Mouse (Mus musculus) midbrain, embryonic 12.5 days (tissue): ENCODE measurements around the gene Mrpl51. TPM values are rescaled to one million over a fixed set of nuclear protein-coding genes. Genes with fewer than 3 reads are reported as not detected.

Source experiments
- ATAC-seq: fragments of 200-750 bp; cut with Nextera tagmentation; 2 replicates; pipeline ENCODE4 v1.8.0; 2017; ENCODE audit warnings: low read depth, moderate TSS enrichment, moderate library complexity; ENCODE audit not compliant: low FRiP score
- H3K27ac ChIP-seq: fragments of 300-500 bp; sonication (generic); replicated peaks from 2 replicates; pipeline ENCODE4 v1.5.1; 2016; ENCODE audit warnings: mild to moderate bottlenecking
- H3K27me3 ChIP-seq: fragments of 300-500 bp; sonication (generic); 2 replicates; pipeline ENCODE4 v1.6.1; 2016; ENCODE audit warnings: mild to moderate bottlenecking
- H3K36me3 ChIP-seq: fragments of 300-500 bp; sonication (generic); 2 replicates; pipeline ENCODE4 v1.6.1; 2016
- H3K4me1 ChIP-seq: fragments of 300-500 bp; sonication (generic); 2 replicates; pipeline ENCODE4 v1.6.1; 2016
- H3K4me2 ChIP-seq: fragments of 300-500 bp; sonication (generic); replicated peaks from 2 replicates; pipeline ENCODE4 v1.6.1; 2016; ENCODE audit warnings: mild to moderate bottlenecking, moderate library complexity
- H3K4me3 ChIP-seq: fragments of 300-500 bp; sonication (generic); 2 replicates; pipeline ENCODE4 v1.5.1; 2016; ENCODE audit warnings: mild to moderate bottlenecking
- H3K9ac ChIP-seq: fragments of 300-500 bp; sonication (generic); replicated peaks from 2 replicates; pipeline ENCODE4 v1.6.1; 2016; ENCODE audit warnings: mild to moderate bottlenecking, moderate library complexity
- H3K9me3 ChIP-seq: fragments of 300-500 bp; sonication (generic); 2 replicates; pipeline ENCODE4 v1.6.1; 2016; ENCODE audit warnings: mild to moderate bottlenecking
- WGBS: fragments of 180-500 bp; shearing (Covaris S2); methylation state at CpG from one replicate; pipeline ENCODE4 v1.1.7; 2016; 5-methylcytosine and 5-hydroxymethylcytosine counted together
- polyA plus RNA-seq: library from polyadenylated mRNA; unstranded; fragments of >200 nt; fragmentation: Nextera tagmentation; extraction: Ambion mirVana; gene quantifications from 2 replicates; pipeline ENCODE4 v1.2.1, GENCODE M21; 2016

The Mrpl51 gene
- polyA plus RNA-seq, 1 experiment from 2014 or later, result 172 TPM

DNA sequence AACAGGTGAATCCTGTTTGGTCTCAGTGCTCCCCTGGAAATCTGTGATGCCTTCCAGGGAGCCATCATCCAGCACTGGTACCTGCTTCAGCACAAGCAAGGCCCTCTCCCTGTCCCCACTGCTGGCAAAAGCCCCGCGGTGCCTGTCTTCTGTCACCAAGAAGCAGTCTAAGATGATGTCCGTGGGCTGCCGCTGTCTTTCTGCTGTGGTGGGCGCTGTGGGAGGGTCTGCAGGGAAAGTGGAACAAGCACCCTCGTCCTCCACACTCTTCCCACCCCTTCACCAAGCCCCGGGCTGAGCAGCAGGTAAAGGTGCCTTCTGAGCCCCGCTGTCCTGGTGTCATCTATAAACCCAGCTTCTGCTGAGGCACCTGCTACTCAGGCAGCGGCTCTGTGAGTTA is 39.0 kb downstream of the Mrpl51 start:
- H3K27me3 ChIP-seq, result no peaks in the 10 kb centered on the region
- peaks cover 14% of the 10 kb centered on the region for H3K4me1 ChIP-seq
- WGBS, result 70% methylated on average over 9 of the region's 9 CpGs
- H3K9me3 ChIP-seq, result no peaks in the 10 kb centered on the region
- ATAC-seq, result 0 out of 2 replicates have a peak, but pooled peaks have one; percentile 17
- H3K4me3 ChIP-seq, result no peak overlapping the region
- 0 out of 2 replicates have a peak overlapping the region, but pooled peaks have one; percentile 2 for H3K4me2 ChIP-seq
- H3K27ac ChIP-seq, result no peak overlapping the region
- no peaks in the 10 kb centered on the region for H3K36me3 ChIP-seq
- no peak overlapping the region for H3K9ac ChIP-seq

DNA sequence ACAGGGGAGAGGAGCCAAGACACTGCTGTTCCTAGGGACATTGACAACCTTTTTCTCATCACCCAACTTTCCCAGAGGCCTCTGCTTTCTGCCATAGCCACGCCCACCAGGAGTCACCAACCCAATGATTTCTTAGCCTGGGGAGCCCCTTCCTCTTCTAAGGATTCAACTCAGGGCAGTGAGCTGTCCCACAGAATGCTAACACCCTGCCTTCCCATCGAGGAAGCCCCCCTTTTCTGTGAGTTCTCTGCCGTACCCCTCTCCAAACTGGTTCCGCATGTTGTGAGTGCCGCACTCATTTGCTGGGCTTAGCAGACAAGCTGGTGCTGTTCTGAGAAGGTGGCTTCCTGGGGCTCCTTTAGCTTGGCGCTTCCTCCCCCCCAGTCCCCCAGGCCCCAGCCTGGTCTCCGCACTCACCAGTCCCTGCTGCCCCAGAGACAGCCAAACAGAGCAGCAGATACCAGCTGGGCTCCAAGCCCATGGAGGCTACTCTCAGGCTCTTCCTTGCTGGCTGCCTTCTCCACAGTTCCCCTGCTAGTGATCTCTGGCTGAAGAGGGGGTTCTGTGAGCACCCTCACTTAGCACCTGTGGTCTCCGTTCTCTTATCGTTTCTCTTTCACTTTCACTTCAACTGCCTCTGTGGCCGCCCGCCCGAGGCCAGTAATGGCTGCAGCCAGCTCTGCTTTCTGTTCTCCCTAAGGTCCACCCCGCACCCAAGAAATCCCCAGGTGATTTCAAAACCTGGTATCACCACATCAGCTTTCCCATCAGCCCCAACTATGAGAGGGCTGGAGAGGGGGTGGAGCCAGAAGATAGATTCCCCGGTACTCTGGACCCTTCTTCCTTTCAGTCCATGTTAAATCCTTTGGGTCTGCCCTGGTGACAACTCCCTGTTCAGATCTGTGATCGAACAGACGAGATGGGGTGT is 39.8 kb downstream of the Mrpl51 start, which contains the start of gene Tapbpl:
TSS of gene Tapbpl (minus strand) at position 744 of the 928 bp plus-strand sequence.
- Histone ChIP-seq H3K4me2 (peak within 1 kb of the TSS; percentile 79), H3K9ac (peak within 1 kb of the TSS; percentile 65), H3K4me1 (peaks cover 17% of the 10 kb centered on the region), H3K36me3 (no peaks in the 10 kb centered on the region), H3K27me3 (no peaks in the 10 kb centered on the region), H3K9me3 (no peaks in the 10 kb centered on the region), H3K4me3 (peak within 1 kb of the TSS; percentile 43), H3K27ac (peak within 1 kb of the TSS; percentile 42)
- 10% methylated on average over 16 of the region's 16 CpGs for WGBS
- ATAC-seq, result peak; percentile 70

DNA sequence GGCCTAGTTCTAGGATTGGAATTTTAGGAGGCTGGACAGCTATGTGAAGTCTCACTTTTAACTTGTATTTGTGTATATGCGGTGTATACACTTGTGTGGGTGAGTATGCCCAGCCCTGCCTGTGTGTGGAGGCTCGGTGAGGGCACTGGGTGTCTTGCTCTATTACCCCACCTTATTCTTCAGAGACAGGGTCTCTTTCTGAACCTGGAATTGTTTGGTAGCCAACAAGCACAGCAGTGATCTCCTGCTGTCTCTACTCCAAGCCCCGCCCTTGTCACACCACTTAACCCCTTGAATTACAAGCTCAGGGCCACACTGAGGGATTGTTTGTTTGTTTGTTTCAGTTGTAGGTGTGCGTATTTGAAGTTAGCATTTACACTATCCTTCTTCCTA is 40.4 kb downstream of the Mrpl51 start:
- Histone ChIP-seq H3K27me3 (no peaks in the 10 kb centered on the region), H3K27ac (0 out of 2 replicates have a peak overlapping the region, but pooled peaks have one; percentile 42), H3K4me3 (peak overlapping the region; percentile 43), H3K4me1 (peaks cover 21% of the 10 kb centered on the region), H3K4me2 (peak overlapping the region; percentile 79), H3K36me3 (no peaks in the 10 kb centered on the region), H3K9me3 (no peaks in the 10 kb centered on the region), H3K9ac (peak overlapping the region; percentile 65)
- no peak for ATAC-seq
- WGBS, result 59% methylated on average over 4 of the region's 4 CpGs

DNA sequence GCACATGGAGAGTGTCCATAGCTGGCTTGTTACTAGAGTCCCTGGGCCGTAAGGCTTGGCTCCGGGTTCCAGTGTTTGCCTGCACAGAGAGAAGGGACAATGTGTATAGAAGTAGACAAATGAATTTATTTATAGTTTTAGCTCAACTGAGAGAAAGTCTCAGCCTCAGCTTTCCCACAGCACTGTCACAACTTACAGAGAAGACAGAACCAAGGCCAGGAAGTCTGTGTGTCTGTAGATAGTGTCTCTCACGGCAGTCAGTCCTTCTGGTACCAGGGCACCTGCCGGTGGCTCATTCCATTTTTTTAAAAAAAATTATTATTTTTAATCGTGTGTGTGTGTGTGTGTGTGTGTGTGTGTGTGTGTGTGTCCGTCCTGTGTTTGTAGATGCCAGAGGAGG is 40.9 kb downstream of the Mrpl51 start:
- Histone ChIP-seq H3K4me1 (peaks cover 21% of the 10 kb centered on the region), H3K27ac (no peak overlapping the region), H3K4me3 (no peak overlapping the region), H3K36me3 (no peaks in the 10 kb centered on the region), H3K27me3 (no peaks in the 10 kb centered on the region), H3K9me3 (no peaks in the 10 kb centered on the region), H3K4me2 (no peak overlapping the region), H3K9ac (no peak overlapping the region)
- 83% methylated on average over 6 of the region's 6 CpGs for WGBS
- no peak for ATAC-seq

DNA sequence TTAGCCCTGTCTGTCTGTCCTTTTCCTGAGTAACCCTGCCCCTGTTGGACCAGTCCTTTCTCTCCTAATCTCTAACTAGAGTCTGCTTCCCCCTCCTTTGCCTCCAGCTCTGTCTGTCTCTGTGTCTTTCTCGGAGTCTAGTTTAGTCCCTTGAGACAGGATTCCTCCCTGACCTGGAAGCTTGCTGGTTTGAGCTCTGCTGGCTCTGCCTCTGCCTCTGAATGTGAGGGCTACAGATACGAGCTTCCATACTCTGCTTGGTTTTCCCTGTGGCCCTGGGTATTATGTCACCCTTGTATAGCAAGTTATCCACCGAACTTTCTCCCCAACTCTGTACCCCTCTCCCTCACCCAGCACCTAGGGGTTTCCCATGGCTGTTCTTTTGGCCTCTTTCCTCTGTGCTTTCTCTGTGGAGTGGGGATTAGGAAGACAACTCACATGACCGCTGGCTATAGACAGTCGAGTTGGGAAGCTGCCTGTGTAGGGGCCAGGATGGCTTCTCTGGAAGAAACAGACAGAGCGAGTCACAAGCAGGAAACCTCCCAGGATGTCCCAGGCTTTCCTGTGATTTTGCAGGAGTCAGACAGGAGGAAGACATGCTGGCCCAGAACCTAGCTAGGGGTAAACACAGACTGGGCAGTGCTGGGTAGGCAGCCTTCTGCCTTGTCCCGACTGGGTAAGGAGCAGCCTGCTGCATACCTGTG is 42.4 kb downstream of the Mrpl51 start:
- no peak overlapping the region; the same call in 1 of the 2 replicates for H3K9ac ChIP-seq
- peaks cover 21% of the 10 kb centered on the region for H3K4me1 ChIP-seq
- H3K4me2 ChIP-seq, result no peak overlapping the region
- no peaks in the 10 kb centered on the region for H3K9me3 ChIP-seq
- H3K4me3 ChIP-seq, result no peak overlapping the region
- no peaks in the 10 kb centered on the region for H3K36me3 ChIP-seq
- WGBS, result 66% methylated on average over 7 of the region's 7 CpGs
- no peak overlapping the region for H3K27ac ChIP-seq
- no peaks in the 10 kb centered on the region for H3K27me3 ChIP-seq
- ATAC-seq, result no peak

DNA sequence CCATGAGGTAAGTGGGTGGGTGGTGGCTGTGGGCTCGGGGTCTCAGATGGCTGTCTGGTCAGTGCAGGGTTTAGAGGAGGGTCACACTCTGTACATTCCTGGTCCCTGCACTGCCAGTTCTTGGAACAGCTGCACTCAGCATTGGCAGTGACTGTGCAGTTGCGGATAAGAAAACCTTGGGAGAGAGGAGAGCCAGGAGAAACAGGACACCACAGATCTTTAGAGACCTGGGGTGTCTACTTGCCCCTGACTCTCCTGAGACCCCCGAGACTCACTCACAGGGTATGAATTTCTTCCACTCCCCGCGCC is 42.9 kb downstream of the Mrpl51 start:
- ATAC-seq, result no peak
- H3K9ac ChIP-seq, result no peak overlapping the region
- no peaks in the 10 kb centered on the region for H3K9me3 ChIP-seq
- H3K27me3 ChIP-seq, result no peaks in the 10 kb centered on the region
- 75% methylated on average over 3 of the region's 5 CpGs for WGBS
- no peak overlapping the region for H3K4me2 ChIP-seq
- no peak overlapping the region for H3K4me3 ChIP-seq
- H3K36me3 ChIP-seq, result no peaks in the 10 kb centered on the region
- H3K4me1 ChIP-seq, result peaks cover 21% of the 10 kb centered on the region
- H3K27ac ChIP-seq, result no peak overlapping the region

DNA sequence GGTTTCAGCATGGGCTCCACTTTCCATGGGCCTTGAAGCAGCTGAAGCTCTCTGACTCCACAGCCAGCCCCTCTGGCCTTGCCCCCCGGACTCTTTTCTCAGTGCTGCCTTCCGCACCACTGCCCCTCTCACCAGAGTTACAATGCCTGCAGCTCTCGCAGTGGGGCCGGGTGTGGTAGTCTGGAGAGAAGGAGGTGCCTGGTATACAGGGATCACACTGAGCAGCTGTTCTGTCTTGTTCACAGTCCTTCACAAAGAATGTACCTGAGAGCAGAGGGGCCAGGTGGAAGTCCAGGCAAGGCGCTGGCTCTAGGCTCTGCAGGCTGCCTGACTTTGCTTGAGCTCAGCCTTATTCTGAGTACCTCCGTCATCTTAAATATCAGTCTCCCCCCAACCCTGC is 44.7 kb downstream of the Mrpl51 start:
- Histone ChIP-seq H3K9ac (no peak overlapping the region), H3K9me3 (no peaks in the 10 kb centered on the region), H3K27ac (no peak overlapping the region), H3K27me3 (no peaks in the 10 kb centered on the region), H3K4me2 (no peak overlapping the region), H3K36me3 (no peaks in the 10 kb centered on the region), H3K4me3 (no peak overlapping the region), H3K4me1 (peaks cover 17% of the 10 kb centered on the region)
- no peak for ATAC-seq
- WGBS, result 61% methylated on average over 6 of the region's 6 CpGs

DNA sequence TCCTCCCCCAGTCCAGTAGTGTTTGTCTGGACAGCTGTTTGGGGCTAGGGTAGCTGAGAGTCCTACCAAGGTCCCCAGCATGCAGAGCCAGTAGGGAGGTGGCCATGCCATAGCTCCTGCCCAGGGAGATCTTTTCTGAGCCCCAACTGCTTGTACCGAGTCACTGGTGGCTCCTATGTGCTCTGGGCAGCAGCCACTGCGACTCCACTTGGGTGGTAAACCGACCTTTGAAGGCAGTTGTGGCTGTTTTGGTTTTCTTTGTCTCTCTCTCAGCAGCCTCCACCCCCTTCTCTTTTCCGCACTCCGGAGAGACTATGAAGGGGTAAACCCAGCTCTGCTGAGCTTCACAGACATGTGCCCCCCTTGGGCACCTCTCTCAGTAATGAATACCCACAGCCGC is 45.2 kb downstream of the Mrpl51 start, which contains the start of gene Cd27:
TSS of gene Cd27 (minus strand) at position 229 of the 400 bp plus-strand sequence.
- Histone ChIP-seq H3K9ac (no peak within 1 kb of the TSS), H3K9me3 (no peaks in the 10 kb centered on the region), H3K27ac (no peak within 1 kb of the TSS), H3K4me2 (no peak within 1 kb of the TSS), H3K27me3 (no peaks in the 10 kb centered on the region), H3K36me3 (no peaks in the 10 kb centered on the region), H3K4me3 (no peak within 1 kb of the TSS), H3K4me1 (peaks cover 13% of the 10 kb centered on the region)
- no peak for ATAC-seq
- 32% methylated on average over 6 of the region's 6 CpGs for WGBS

DNA sequence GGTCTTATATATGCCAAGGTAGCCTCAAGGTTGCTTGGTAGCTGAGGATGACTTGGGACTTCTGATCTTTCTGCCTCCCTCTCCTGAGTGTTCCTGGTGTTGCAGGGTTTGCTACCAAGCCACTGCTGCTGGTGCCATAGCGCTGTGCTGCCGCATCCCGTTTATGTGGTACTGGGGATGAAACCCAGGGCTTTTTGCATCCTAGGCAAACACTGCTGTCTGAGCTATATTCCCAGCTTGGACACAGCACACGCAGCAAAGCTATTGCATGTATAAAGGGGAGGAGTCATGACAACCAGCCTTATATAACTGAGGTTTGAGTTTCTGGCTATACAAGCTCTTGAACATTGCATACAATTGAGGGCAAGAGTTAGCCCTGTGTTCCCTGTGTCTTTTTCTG is 45.8 kb downstream of the Mrpl51 start:
- Histone ChIP-seq H3K36me3 (no peaks in the 10 kb centered on the region), H3K27ac (no peak overlapping the region), H3K9ac (no peak overlapping the region), H3K27me3 (no peaks in the 10 kb centered on the region), H3K4me1 (peaks cover 7% of the 10 kb centered on the region; the same call in 1 of the 2 replicates), H3K4me3 (no peak overlapping the region), H3K4me2 (no peak overlapping the region), H3K9me3 (no peaks in the 10 kb centered on the region)
- no peak for ATAC-seq
- 92% methylated on average over 4 of the region's 4 CpGs for WGBS

DNA sequence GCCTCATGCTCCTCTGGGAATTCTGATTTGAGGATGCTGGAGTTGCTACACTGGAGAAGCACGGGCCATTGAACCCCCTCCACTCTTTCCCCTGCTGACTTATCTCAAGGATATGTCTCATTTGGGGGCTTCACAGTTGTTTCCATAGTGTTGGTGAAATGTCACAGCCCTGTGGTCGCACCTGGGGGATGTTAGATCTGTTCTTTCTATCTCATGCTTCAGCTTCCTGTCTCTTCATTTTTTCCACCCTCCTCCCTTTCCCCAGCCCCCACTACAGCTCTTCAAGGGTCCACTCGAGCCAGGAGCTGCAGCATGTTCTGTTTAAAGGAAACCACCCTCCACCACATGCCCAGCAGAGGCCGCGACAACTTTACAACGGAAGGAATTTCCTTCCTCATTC is 46.8 kb downstream of the Mrpl51 start:
- 87% methylated on average over 6 of the region's 6 CpGs for WGBS
- Histone ChIP-seq H3K27ac (no peak overlapping the region), H3K4me2 (no peak overlapping the region), H3K9ac (no peak overlapping the region), H3K27me3 (no peaks in the 10 kb centered on the region), H3K9me3 (no peaks in the 10 kb centered on the region), H3K36me3 (no peaks in the 10 kb centered on the region), H3K4me1 (peaks cover 7% of the 10 kb centered on the region; the same call in 1 of the 2 replicates), H3K4me3 (no peak overlapping the region)
- ATAC-seq, result no peak

DNA sequence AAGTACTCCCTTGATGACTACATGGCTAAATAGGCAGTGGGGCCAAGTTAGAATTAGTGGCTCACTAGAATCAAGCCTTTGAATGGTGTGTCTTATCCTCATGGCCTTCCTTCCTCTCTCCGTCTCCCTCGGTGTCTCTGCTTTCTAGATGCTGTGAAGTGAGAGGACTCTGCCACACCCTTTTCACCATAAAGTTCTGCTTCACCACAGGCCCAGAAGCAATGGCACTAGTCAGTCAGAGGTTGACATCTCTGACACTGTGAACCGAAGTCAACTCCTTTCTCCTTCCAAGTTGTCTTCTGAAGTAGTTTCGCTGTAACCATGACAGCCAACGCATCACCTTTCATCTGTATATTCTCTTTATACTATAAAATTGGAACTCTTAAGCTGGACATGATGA is 47.9 kb downstream of the Mrpl51 start:
- Histone ChIP-seq H3K36me3 (no peaks in the 10 kb centered on the region), H3K4me1 (peaks cover 7% of the 10 kb centered on the region; the same call in 1 of the 2 replicates), H3K27ac (no peak overlapping the region), H3K4me3 (no peak overlapping the region), H3K9ac (no peak overlapping the region), H3K4me2 (no peak overlapping the region), H3K27me3 (no peaks in the 10 kb centered on the region), H3K9me3 (no peaks in the 10 kb centered on the region)
- ATAC-seq, result no peak
- WGBS, result 93% methylated on average over 5 of the region's 5 CpGs

DNA sequence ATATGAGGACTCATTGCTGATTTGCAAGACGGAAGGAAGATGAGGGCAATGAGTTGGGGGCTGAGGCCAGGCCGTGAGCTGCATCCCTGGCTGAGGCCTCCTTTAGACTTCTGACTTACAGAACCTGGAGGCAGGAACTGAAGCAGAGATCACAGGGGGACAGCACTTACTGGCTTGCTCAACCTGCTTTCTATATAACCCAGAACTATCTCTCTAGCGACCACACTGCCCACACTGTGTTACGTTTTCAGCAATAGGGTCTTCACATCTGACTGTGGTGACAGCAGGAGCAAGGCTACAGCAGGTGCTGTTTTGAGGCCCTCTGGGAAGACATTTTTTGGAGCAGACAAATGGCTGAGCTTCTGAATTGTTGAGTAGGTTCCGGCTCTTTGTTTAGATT is 49.0 kb downstream of the Mrpl51 start:
- H3K9me3 ChIP-seq, result no peaks in the 10 kb centered on the region
- ATAC-seq, result no peak
- no peaks in the 10 kb centered on the region for H3K36me3 ChIP-seq
- H3K4me2 ChIP-seq, result no peak overlapping the region
- no peak overlapping the region for H3K27ac ChIP-seq
- no peaks in the 10 kb centered on the region for H3K27me3 ChIP-seq
- 86% methylated on average over 5 of the region's 5 CpGs for WGBS
- H3K9ac ChIP-seq, result no peak overlapping the region
- peaks cover 7% of the 10 kb centered on the region; the same call in 1 of the 2 replicates for H3K4me1 ChIP-seq
- no peak overlapping the region for H3K4me3 ChIP-seq
